Mouse (Mus musculus) natural killer cell, adult 2 months (primary cell): ENCODE results near the gene Isoc2b.
A peak's percentile ranks its signal among the peaks of the same experiment; 100 is the strongest.
"Not testable (repeated sequence)": the region's sequence is repeated elsewhere in the genome, so short reads cannot be mapped to it uniquely, and the experiment has no call there.

ENCODE experiments used
- DNase-seq, 2 experiments: peaks; one replicate each; pipeline ENCODE4 v3.0.0; 2022; ENCODE audit warnings: low spot score in 2 of 2

Gene Isoc2b

GRCm38 (mm10) chr7:4835631-4836327, 34.3 kb downstream of the Isoc2b start:
- DNase-seq = no peak

DNA sequence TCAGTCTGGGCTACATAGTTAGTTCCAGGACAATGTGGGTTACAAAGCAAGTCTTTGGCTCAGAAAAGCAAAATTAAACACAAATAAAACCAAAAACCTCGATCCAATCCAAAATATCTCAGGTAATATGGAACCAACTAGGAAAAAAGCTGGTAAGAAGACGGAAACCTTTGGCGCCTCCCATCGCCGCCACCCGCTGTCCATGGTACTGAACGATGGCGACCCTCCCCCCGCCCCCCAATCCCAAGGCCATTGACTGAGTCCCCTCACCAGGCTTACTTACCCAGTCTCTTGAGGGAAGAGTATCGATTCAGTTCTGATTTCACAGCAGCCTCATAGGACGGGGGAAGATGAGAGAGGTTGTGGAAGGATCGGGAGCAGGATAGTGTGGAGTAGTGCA, 39.6 kb downstream of the Isoc2b start:
- DNase-seq = no peak

DNA sequence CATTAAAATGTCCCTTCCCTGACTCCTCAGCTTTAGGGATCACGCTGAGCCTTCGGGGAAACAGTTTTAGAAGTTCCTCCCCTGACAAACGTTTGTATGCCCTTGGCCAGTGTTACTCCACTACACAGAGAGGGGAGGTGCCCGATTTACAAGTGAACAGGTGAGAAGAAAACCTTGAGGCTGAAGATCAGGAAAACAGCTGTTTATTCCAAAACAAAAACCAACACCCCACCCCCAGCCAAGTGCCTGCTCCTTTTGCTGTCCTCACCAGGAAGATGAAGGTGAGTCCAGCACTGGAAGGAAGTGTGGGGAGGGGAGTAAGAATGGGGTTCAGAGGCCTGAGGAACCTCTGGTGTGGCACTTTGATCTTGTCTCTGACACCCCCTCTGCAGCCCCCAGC, 44.7 kb downstream of the Isoc2b start:
- DNase-seq = no peak

DNA sequence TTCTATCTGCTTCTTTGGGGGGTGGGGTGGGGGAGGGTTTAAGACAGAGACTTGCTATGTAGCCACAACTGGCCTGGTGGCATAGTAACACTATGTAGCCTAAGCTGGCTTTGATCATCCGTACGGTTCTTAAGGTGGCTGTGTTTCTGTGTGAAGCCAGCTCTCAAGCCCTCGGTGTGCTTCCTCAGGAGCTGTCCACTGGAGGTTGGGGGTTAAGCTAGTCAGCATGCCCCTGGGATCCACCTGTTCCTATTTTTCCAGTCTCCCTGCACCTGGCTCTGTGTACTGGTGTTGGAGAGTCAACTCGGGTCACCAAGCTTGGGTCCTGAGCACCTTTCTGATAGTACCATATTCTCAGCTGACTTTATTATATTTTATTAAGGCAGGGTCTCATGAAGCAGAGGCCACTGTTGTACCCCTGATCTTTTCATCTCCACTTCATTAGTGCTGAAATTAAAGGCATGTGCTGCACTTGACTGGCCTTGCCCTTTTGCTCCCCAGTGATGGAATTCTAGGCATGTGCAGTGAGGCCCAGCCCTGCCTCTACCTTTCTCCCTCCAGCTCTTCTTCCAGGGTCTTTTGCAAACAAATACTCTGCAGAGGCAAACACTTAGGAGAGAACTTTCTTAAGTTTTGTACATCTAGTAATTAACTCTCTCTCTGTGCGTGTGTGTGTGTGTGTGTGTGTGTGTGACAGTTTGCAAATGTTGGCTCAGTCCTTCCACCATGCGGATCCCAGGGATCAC, 47.7 kb downstream of the Isoc2b start:
- no peak for DNase-seq

- DNase-seq = no peak
Measured at GRCm38 (mm10) chr7:4821690-4822089, 48.4 kb downstream of the Isoc2b start.

GRCm38 (mm10) chr7:4820925-4821324, 49.1 kb downstream of the Isoc2b start:
- DNase-seq = not testable (repeated sequence)

DNA sequence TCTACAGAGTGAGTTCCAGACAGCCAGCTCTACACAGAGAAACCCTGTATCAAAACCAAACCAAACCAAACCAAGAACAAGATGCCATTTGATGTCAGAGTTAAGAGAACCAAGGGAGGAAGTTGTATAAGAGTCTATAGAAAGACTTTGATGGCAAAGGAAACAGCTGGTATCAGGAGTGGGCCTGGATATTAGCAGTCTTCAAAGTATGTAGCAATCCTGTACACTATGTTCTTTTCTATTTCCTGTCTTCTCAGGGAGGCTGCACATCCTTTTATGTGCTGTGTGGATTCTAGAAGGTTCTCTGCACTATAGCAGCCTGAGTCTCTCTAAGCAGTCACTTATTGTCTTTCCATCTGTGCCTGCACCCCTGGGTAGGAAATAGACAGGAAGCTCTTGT, 53.5 kb downstream of the Isoc2b start:
- no peak for DNase-seq

DNA sequence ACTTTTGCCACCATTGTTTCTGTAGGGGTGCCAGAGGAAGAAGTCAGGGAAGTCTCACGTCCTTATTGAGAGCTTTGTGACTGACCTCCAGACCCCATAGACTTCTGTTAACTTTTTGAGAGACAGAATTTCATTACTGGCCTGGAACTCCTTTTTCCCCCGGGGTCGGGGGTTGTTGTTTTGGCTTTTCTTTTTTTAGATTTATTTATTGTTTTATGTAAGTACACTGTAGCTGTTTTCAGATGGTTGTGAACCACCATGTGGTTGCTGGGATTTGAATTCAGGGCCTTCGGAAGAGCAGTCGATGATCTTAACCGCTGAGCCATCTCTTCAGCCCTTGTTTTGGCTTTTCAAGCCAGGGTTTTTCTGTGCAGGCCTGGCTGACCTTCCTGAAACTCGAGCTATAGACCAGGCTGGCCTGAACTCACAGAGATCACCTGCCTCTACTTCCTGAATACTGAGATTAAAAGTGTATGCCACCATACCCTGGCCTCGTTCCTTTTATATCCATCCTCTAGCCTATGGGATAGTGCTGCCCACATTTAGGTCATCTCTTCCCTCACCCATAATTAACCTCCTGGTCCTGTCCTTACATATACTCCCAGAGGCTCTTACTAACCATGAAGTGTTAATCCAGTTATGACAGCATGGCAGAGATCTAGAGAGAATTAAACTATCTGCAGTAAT, 56.8 kb downstream of the Isoc2b start:
- DNase-seq = no peak

- DNase-seq = peak; percentile 97 to 99
Measured at GRCm38 (mm10) chr7:4812303-4813104, 57.6 kb downstream of the Isoc2b start, which contains the start of gene Ube2s. Gene Ube2s, minus strand, starts transcription at chr7:4812590.

GRCm38 (mm10) chr7:4811842-4812302, 58.2 kb downstream of the Isoc2b start:
- no peak for DNase-seq

DNA sequence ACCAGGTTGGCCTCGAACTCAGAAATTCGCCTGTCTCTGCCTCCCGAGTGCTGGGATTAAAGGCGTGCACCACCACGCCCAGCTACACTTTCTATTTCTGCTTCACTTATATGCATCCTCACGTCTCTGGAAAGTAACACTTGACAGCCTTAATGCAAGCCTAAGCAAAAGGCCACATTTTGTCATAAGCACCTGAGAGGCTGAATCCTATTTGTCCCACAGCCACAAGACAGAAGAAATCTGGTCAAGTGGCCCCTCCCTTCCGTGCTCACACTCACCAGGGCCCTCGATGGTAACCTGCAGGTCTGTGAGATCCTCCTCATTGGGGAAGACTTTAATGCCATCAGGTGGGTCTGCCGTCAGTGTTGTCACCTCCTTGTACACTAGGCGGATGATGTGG, 58.9 kb downstream of the Isoc2b start:
- DNase-seq = not testable (repeated sequence)

GRCm38 (mm10) chr7:4806716-4807115, 63.3 kb downstream of the Isoc2b start:
- DNase-seq = peak; percentile 32 to 42

- DNase-seq = no peak
Measured at GRCm38 (mm10) chr7:4802247-4802646, 67.8 kb downstream of the Isoc2b start.

- peak; percentile 24 for DNase-seq
Measured at GRCm38 (mm10) chr7:4795767-4796433, 74.2 kb downstream of the Isoc2b start.
